ENCODE assay signal across 9 mouse cellular contexts in genomic region chr2:113756924-113757524, GRCm38 (mm10). TPM values are rescaled to one million over a fixed set of nuclear protein-coding genes. Genes with fewer than 3 reads are reported as not detected.
DNase-seq lines count a peak whose midpoint lies in the region; ATAC-seq and TF ChIP-seq lines count a peak whose summit lies in the region.
"Had no signal": no experiment of that assay in that cellular context is flagged by ENCODE, and none has a peak within 500 bp of the region (broad histone marks: within the 10 kb centered on the region; RNA-seq: fewer than 3 reads in every experiment).

No protein-coding gene starts in this region.

- H3K9me3 ChIP-seq in heart, embryonic 11.5 days (replicated peaks; ENCODE audit: control insufficient read depth, low read length) = no peaks in the 10 kb centered on the region
- no peaks in the 10 kb centered on the region for H3K9me3 ChIP-seq in hindbrain, embryonic 11.5 days (ENCODE audit: control insufficient read depth, low read length)
- no peaks in the 10 kb centered on the region for H3K9me3 ChIP-seq in midbrain, embryonic 15.5 days

- H3K4me3 ChIP-seq in heart, embryonic 11.5 days (ENCODE audit: low read depth, low read length) = peak overlapping the region; percentile 57
- H3K4me3 ChIP-seq in bone marrow, adult 2 months (replicated peaks; ENCODE audit: control insufficient read depth, low read depth, low read length) = no peak overlapping the region
- H3K4me3 ChIP-seq in hindbrain, embryonic 11.5 days (ENCODE audit: low read depth, low read length) = peak overlapping the region; percentile 49
- H3K4me3 ChIP-seq in midbrain, embryonic 15.5 days = peak overlapping the region; percentile 58

- ATAC-seq in heart, embryonic 11.5 days (replicated peaks; ENCODE audit: insufficient number of reproducible peaks, low FRiP score, low TSS enrichment) = no peak
- peak; percentile 12 for ATAC-seq in hindbrain, embryonic 11.5 days (ENCODE audit: low FRiP score)
- peak; percentile 10; the same call in 1 of the 2 replicates for ATAC-seq in midbrain, embryonic 15.5 days (replicated peaks)

- under 1% methylated on average over 12 of the region's 12 CpGs for WGBS in heart, embryonic 11.5 days (ENCODE audit: insufficient replicate concordance)
- WGBS in bone marrow, adult 2 months = 11% methylated on average over 12 of the region's 12 CpGs
- 3% methylated on average over 12 of the region's 12 CpGs for WGBS in hindbrain, embryonic 11.5 days
- WGBS in midbrain, embryonic 15.5 days = under 1% methylated on average over 12 of the region's 12 CpGs

- no peaks in the 10 kb centered on the region for H3K36me3 ChIP-seq in heart, embryonic 11.5 days (ENCODE audit: control insufficient read depth, insufficient read depth, low read length)
- H3K36me3 ChIP-seq in hindbrain, embryonic 11.5 days (ENCODE audit: control insufficient read depth, insufficient read depth, low read length) = no peaks in the 10 kb centered on the region
- H3K36me3 ChIP-seq in midbrain, embryonic 15.5 days (replicated peaks) = no peaks in the 10 kb centered on the region

- TF ChIP-seq CTCF in bone marrow, adult 2 months (IDR thresholded peaks at IDR 0.05; ENCODE audit: control insufficient read depth, insufficient read depth, low read length) = no peak

- intact Hi-C loops in heart, postnatal 14 days (cut with DNase I) = no loop called here

- peaks cover 50% of the 10 kb centered on the region for H3K27me3 ChIP-seq in heart, embryonic 11.5 days (ENCODE audit: control insufficient read depth, insufficient read depth, low read length)
- H3K27me3 ChIP-seq in hindbrain, embryonic 11.5 days (ENCODE audit: control insufficient read depth, insufficient read depth, low read length) = peaks cover 34% of the 10 kb centered on the region
- peaks cover 11% of the 10 kb centered on the region for H3K27me3 ChIP-seq in midbrain, embryonic 15.5 days (replicated peaks)

- peak overlapping the region; percentile 96 for H3K4me2 ChIP-seq in heart, embryonic 11.5 days
- H3K4me2 ChIP-seq in hindbrain, embryonic 11.5 days (replicated peaks; ENCODE audit: low read depth, low read length) = peak overlapping the region; percentile 96
- H3K4me2 ChIP-seq in midbrain, embryonic 15.5 days = peak overlapping the region; percentile 93

- H3K9ac ChIP-seq in heart, embryonic 11.5 days (ENCODE audit: low read depth, low read length) = no peak overlapping the region
- no peak overlapping the region for H3K9ac ChIP-seq in hindbrain, embryonic 11.5 days (ENCODE audit: low read depth, low read length)
- peak overlapping the region; percentile 59 for H3K9ac ChIP-seq in midbrain, embryonic 15.5 days

- DNase-seq in heart, postnatal 14 days = no peak
- no peak for DNase-seq in hindbrain, embryonic 11.5 days (ENCODE audit: low spot score)
- DNase-seq in urinary bladder, postnatal 25 days (ENCODE audit: low spot score) = no peak
- DNase-seq in spleen, postnatal 36 days (ENCODE audit: low spot score in 2 of 2) = no peak
- DNase-seq in layer of hippocampus, adult 9-11 months = no peak

- peaks cover 5% of the 10 kb centered on the region for H3K4me1 ChIP-seq in heart, embryonic 11.5 days (ENCODE audit: control insufficient read depth, insufficient read depth, low read length)
- H3K4me1 ChIP-seq in bone marrow, adult 2 months (ENCODE audit: control insufficient read depth, insufficient read depth, low read length) = no peaks in the 10 kb centered on the region
- H3K4me1 ChIP-seq in hindbrain, embryonic 11.5 days (replicated peaks; ENCODE audit: control insufficient read depth, insufficient read depth, low read length) = peaks cover 9% of the 10 kb centered on the region; the same call in 1 of the 2 replicates
- peaks cover 22% of the 10 kb centered on the region for H3K4me1 ChIP-seq in midbrain, embryonic 15.5 days

- TF ChIP-seq POLR2A in bone marrow, adult 2 months (IDR thresholded peaks at IDR 0.05; ENCODE audit: borderline replicate concordance, control insufficient read depth, low read depth, low read length) = no peak

- H3K27ac ChIP-seq in heart, embryonic 11.5 days (ENCODE audit: low read depth, low read length) = no peak overlapping the region
- H3K27ac ChIP-seq in bone marrow, adult 2 months (ENCODE audit: control insufficient read depth, insufficient read depth, low read depth, low read length, poor library complexity) = 0 out of 2 replicates have a peak overlapping the region, but pooled peaks have one; percentile 10
- no peak overlapping the region for H3K27ac ChIP-seq in hindbrain, embryonic 11.5 days (ENCODE audit: low read depth, low read length)
- no peak overlapping the region for H3K27ac ChIP-seq in midbrain, embryonic 15.5 days
- H3K27ac ChIP-seq: macrophage had no signal

RNA-seq across cellular contexts. Expression of gene Grem1, which starts 1.4 kb away (rescaled TPM):
- 0.13 and 0.37 TPM in 2 replicates for polyA plus RNA-seq in heart, embryonic 11.5 days (2014; fragmentation: Nextera tagmentation; extraction: Ambion mirVana)
- total RNA-seq in heart, postnatal 14 days (2021) = not detected
- 5.2 and 6.3 TPM in 2 replicates for polyA plus RNA-seq in bone marrow, adult 2 months (2011; ENCODE audit: insufficient read depth, insufficient read length, low replicate concordance, missing spikeins)
- 0.46 and 0.91 TPM in 2 replicates for polyA plus RNA-seq in hindbrain, embryonic 11.5 days (2014; fragmentation: Nextera tagmentation; extraction: Ambion mirVana)
- polyA plus RNA-seq in midbrain, embryonic 15.5 days (2015; fragmentation: Nextera tagmentation; extraction: Ambion mirVana) = 1.3 and 1.4 TPM in 2 replicates
